Mouse (Mus musculus) left cerebral cortex, postnatal 10 days (tissue): Measurements from ENCODE around the gene Zfp429. TPM values are rescaled to one million over a fixed set of nuclear protein-coding genes. Genes with fewer than 3 reads are reported as not detected.
"Not testable (repeated sequence)": the region's sequence is repeated elsewhere in the genome, so short reads cannot be mapped to it uniquely, and the experiment has no call there.

Experiments used
- DNase-seq, 2 experiments: peaks; one replicate each; pipeline ENCODE4 v3.0.0; 2021 to 2022; ENCODE audit warnings: low spot score in 2 of 2, mixed read lengths in 1 of 2; ENCODE audit errors: extremely low spot score in 1 of 2
- intact Hi-C: fragments of 180-260 bp; cut with DNase I; formaldehyde crosslinking; loops from one replicate; pipeline ENCODE4 v1.15.1; 2025
- total RNA-seq, 2 experiments: library from RNA; stranded (reverse); gene quantifications; 2 replicates each; pipeline ENCODE4 v1.2.3; 2021

Zfp429 gene
- total RNA-seq, result 1 to 10 TPM; 1.7 to 2.1 TPM

DNA sequence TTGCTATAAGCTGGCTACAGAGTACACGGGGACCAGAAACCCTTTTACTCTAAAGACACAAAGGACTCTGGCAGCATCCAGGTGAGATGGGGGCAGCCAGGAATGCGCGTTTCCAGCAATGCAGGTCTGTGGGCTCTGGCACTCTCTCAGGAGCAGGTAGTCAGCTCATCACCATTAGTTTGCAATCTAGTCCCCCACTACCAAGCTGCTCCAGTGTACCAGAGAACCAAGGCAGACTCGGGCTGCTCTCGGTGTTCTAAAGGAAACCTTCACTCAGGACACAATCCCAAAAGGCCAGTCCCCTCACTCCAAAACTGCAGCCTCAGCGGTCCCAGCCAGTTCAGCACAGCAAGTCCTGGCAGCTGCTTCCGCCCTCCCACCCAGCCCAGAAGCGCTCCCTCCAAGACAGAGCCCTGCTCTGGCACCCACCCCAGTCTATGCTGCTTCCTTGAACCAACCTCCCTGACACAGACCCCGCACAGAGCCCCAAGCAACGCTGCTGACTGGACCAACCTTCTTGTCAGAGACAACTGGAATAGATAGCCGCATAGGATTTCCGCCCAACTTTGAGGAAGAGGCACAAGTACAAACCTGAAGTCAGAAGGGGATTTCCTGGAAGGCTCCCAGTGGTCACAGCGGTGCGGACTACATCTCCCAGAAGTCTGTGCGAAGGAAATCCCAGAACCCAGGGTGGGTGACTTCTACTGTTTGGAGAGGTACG lies at the start of gene Zfp429:
Gene Zfp429 (minus strand): TSS at position 637 of the 721 bp plus-strand sequence.
- intact Hi-C loops, result not testable (repeated sequence)
- peak; percentile 62 to 81 for DNase-seq

DNA sequence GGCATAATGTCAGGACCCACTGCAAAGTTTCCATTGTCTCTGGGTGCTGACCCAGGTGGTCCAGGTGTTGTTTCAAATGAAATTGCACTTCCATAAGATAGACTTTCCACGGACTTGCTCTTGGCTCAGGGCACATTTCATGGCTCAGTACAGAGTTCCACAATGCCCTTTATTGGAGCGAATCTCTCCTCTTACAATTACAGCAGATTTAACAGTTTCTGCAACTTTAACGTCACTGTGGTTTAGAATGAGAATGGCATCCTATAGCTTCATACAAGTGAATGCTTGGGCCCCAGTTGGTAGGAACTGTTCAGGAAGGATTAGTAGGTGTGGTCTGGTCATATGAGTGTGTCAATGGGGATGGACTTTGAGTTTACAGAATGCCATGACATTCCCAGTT lies 37.5 kb upstream of the Zfp429 start:
- intact Hi-C loops, DNase-seq: not testable (repeated sequence)

DNA sequence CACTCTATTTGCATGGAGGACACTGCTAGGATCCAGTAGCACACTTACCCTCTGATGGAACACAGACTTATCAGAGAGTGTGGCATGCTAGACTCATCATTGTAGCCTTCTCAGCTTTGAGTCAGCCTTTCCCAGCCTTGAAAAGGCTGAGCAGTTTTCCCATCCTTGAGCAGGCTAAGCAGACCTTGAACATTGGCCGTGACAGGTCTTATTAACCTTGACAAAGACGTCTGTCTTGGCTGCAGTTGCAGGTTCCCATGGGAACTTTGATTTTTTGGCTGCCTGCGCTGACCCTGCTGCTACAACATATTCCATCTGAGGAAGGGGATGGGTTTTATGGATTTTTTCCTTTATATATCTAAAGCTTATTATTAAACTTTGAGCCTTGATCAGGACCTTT lies 28.5 kb upstream of the Zfp429 start:
- no peak for DNase-seq
- intact Hi-C loops, result no loop called here

DNA sequence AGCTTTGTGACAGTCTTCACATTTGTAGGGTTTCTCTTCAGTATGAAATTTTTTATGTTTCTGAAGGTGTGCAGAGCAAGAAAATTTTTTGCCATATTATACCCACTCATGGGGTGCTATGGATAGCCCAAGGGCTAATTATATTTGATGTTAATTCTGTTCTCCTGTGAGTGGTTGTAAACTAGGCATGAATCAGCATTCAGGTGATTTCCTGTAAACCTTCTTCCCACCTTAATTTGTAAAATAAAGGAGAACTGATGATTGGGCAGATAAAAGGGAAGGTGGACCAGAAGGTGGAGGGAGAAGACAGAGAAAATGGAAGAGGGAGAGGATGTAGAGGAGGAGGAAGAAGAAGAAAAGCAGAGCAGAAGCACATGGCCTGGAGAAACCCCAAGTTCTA lies 26.1 kb upstream of the Zfp429 start:
- DNase-seq, intact Hi-C loops: not testable (repeated sequence)

DNA sequence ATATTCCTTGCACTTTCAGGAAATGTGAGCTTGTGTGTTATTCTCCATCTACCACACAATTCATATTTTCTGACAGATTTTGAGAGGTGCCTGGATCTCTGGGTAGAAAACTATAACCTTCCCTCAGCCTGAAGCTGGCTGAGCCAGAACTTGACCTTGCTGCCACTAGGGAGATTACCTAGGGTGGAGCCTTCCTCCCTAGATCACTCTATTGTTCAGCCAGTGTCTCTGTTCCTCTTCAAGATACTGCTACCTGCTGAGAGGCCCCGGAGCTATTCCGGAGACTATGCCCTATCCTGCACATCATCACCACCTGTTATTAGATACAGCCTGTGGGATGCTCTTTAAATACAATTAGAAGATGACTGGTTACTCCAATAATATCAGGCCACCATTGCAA lies 22.9 kb upstream of the Zfp429 start:
- intact Hi-C loops, DNase-seq: not testable (repeated sequence)

DNA sequence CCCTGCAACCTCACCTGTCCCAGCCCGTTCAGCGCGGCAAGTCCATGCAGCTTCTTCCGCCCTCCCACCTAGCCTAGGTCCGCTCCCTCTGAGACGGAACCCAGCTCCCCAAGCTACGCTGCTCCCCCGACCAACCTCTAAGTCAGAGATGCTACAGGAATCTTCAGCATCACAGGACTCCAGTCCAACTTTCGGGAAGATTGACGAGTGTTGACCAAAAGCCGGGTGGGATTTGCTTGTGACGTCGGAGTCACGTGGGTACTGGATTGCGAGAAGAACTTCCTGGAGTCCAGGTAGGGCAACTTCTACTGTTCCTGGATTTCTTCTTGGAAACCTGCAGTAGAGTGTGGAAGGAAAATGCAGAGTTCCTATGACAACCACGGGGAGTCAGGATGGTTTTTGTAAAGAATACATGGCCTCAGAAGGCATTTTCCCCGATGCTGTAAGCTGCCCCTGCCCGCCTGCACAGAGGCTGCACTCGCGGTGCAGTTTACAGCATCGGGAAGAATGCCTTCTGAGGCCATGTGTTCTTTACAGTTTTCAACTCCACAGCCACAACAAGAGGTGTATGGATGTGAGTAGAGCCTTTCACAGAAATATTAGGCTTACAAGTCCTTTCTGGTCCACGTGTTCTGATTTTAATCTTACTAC lies 21.7 kb upstream of the Zfp429 start, which contains the start of gene Zfp459:
Gene Zfp459 (minus strand): TSS at position 212 of the 651 bp plus-strand sequence.
- DNase-seq, result peak; percentile 30 to 36
- intact Hi-C loops, result no loop called here

DNA sequence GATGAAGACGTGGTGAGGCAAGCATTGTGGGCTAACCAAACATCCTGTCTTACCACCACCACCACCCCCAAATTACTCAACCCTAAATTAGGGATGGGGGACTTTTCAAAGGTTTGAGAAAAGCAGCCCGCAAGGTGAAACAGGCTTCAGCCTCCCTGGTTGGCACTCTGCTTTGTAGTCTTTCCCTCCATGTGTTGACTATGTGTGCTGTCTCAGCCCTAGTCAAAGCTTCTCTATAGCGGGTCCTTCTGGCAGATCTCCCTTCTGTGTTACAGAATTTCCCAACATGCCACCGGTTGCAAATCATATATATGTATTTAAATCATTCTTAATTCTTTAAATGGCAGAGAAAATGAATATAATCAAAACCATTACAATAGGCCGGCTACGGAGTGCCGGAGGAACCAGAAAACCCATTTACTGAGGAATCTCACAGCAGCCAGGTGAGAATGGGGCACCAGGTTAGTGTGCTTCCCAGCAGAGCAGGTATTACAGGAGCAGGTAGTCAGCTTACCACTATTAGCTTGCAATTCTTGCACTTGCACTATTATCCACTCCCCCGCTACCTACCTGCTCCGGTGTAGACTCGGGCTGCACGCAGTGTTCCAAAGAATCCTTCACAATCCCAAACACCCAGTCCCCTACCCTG lies 21.1 kb upstream of the Zfp429 start:
- intact Hi-C loops, result no loop called here
- no peak for DNase-seq

DNA sequence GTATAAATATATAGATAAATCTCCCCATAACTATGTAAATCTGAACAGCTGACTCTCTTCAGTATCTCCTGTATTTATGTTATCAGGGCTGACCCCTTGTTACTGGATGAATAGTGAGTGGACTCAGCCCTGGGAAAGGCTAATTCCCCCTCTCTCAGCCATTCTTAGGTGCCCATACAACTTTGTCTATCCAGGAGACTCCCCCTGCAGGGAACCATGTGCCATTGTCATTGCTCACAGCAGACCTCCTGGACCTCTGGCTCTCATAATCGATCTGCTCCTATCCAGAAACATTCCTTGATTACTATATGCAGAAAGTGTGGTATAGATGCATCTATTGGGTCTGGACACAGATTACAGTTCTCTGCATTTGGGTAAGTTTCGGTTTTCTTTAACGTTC lies 17.2 kb upstream of the Zfp429 start:
- intact Hi-C loops, result no loop called here
- DNase-seq, result no peak

DNA sequence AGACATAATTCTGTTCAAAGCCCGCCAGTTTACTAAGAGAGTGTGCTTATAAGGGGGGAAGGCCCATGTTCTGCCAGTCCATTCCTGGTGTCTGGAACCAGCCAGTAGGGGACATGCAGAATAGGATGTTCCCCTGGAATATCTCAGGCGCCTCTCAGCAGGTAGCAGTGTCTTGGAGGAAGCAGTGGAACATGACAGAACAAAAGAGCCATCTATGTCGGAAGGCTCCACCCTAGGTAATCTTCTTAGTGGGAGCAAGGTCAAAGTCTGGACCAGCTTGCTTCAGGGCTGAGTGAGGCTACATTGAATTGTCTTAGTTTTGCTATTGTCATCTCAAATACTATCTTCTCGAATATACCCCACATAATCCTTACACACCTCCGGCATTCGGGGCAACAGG lies 16.1 kb upstream of the Zfp429 start:
- no peak for DNase-seq
- intact Hi-C loops, result no loop called here

DNA sequence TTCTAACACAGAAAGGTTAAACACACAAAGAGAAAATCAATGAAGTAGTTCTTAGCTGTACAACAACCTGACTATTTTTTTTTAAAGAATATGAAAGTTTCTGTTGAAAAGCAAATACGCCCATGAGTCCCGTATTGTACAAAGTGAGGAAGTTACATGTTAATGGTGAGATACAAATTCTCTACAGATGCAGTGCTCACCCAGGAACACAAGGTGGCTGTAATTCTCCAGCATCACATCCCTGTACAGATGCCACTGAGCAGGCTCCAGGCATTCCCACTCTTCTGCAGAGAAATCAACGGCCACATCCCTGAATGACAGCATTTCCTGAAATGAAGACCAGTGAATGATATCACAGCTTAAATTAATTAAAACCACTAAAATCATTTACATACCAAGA lies 14.0 kb upstream of the Zfp429 start:
- DNase-seq, intact Hi-C loops: not testable (repeated sequence)

DNA sequence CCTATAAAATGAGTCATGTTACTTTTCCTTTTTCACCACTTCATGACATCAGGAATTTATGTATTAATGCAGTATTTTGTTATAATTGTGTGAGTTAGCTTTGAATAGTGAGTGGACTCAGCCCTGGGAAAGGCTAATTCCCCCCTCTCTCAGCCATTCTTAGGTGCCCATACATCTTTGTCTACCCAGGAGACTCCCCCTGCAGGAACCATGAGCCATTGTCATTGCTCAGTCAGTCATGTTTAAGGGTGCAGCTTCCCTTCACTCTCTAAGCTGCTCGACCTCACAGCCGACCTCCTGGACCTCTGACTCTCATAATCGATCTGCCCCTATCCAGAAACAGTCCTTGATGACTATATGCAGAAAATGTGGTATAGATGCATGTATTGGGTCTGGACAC lies 23.4 kb downstream of the Zfp429 start:
- intact Hi-C loops, DNase-seq: not testable (repeated sequence)

DNA sequence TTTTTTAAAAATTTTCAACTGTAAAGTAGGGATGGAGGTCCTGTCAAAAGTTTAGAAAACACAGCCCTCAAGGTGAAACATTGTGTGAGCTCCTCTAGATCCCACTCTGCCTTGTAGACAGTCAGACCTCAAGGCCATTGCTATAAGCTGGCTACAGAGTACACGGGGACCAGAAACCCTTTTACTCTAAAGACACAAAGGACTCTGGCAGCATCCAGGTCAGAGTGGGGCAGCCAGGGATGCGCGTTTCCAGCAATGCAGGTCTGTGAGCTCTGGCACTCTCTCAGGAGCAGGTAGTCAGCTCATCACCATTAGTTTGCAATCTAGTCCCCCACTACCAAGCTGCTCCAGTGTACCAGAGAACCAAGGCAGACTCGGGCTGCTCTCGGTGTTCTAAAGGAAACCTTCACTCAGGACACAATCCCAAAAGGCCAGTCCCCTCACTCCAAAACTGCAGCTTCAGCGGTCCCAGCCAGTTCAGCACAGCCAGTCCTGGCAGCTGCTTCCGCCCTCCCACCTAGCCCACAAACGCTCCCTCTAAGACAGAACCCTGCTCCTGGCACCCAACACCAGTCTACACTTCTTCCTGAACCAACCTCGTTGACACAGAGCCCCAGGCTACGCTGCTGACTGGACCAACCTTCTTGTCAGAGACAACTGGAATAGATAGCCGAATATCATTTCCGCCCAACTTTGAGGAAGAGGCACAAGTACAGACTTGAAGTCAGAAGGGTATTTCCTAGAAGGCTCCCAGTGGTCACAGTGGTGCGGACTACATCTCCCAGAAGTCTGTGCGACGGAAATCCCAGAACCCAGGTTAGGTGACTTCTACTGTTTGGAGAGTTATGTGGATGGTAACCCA lies 24.3 kb downstream of the Zfp429 start, which contains the start of the genes Gm28041 and Zfp456:
Gene Gm28041 (minus strand): TSS at position 684 of the 862 bp plus-strand sequence.
Gene Zfp456 (minus strand): TSS at position 761 of the 862 bp plus-strand sequence.
- DNase-seq, result peak; percentile 51 to 53
- intact Hi-C loops, result loop anchor here (2.0 kb wide), 1 partner anchor 200 kb away; no protein-coding TSS in a partner anchor

DNA sequence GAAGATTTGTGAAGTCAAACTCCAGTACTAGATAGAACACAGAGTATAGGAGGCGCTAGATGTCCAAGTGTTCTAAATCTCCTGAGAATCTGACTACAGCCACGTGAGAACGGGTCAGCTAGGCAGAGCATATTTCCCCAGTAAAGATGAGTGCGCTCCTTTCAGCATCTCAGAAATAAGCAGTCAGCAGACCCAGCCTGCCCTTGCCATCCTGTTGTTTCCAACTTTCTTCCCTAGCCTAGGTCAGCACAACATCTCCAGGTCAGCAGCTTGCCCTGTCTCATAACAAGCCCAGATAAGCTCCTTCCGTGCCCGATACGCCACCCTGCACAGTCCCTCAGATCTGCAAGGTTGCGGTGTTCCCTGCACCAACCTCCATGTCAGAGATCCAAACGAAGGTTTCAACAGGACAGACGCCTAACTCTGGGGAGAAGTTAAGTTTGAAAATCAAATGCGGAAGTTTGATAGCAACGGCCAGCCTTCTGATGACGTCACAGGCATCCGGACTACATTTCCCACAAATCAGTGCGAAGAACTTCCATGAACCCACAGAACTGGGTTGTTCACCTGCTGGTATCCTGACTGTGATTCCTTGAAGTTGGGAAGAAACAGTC lies 39.4 kb downstream of the Zfp429 start, which contains the start of the genes Gm28044 and Zfp953:
Gene Gm28044 (minus strand): TSS at position 406 of the 614 bp plus-strand sequence.
Gene Zfp953 (minus strand): TSS at position 475 of the 614 bp plus-strand sequence.
- intact Hi-C loops, result no loop called here

DNA sequence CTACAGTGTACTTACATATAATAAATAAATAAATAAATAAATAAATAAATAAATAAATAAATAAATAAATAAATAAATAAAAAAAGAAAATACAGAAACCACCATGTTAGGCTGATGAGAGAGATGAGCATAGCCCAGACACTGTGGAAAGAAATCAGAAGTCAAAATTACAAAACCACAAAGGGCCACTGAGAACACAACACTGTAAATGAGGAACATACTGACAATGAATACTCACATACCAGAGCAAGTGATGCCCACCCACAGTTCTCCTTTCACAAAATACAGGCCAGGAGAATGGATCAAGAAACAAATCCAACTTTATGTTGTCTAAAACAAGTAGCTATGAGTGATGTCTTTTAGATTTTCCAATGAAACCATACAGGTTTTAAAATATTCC lies 47.8 kb downstream of the Zfp429 start:
- DNase-seq, result no peak

More for the DNA sequence above, 39.4 kb downstream of the Zfp429 start, which contains the start of the genes Gm28044 and Zfp953:
- DNase-seq, result peak; percentile 89

DNA sequence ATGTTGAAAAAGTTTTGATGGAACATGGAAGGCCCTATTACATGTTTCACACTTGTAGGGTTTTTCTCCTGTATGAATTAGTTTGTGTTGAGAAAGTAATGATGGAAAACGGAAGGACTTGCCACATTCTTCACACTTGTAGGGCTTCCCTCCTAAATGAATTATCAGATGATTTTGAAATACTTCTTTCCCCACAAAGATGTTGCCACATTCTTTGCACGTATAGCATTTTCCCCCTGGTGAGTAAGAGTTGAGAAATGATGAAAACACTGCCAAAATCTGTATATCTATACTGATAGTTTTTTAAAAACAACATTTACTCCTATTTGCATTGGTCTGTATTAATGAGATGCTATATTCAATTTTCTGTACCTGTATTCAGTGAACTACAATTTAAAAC lies 56.2 kb downstream of the Zfp429 start:
- DNase-seq, result no peak
- intact Hi-C loops, result no loop called here

More for the DNA sequence above, 47.8 kb downstream of the Zfp429 start:
- intact Hi-C loops, result no loop called here
